Mouse (Mus musculus) liver, embryonic 14.5 days (tissue): ENCODE data around the gene Grip2. TPM values are rescaled to one million over a fixed set of nuclear protein-coding genes. Genes with fewer than 3 reads are reported as not detected.

Experiments used
- ATAC-seq: fragments of 200-750 bp; cut with Nextera tagmentation; 2 replicates; pipeline ENCODE4 v1.8.0; 2017; ENCODE audit warnings: moderate number of reproducible peaks, mild to moderate bottlenecking, moderate library complexity; ENCODE audit not compliant: insufficient read depth
- DNase-seq, 3 experiments: peaks; one replicate each; pipeline ENCODE4 v3.0.0-alpha.2; 2012 to 2013; ENCODE audit warnings: low read depth in 3 of 3, low spot score in 3 of 3
- H3K27ac ChIP-seq: fragments of 300-500 bp; sonication (generic); 2 replicates; pipeline ENCODE4 v1.5.1; 2014; ENCODE audit warnings: moderate library complexity, mild to moderate bottlenecking, control low read depth, inconsistent platforms
- H3K27me3 ChIP-seq: fragments of 300-500 bp; sonication (generic); 2 replicates; pipeline ENCODE4 v1.6.1; 2014; ENCODE audit warnings: mild to moderate bottlenecking, low read length, moderate library complexity; ENCODE audit not compliant: control insufficient read depth, insufficient read depth
- H3K36me3 ChIP-seq: fragments of 300-500 bp; sonication (generic); replicated peaks from 2 replicates; pipeline ENCODE4 v1.6.1; 2014; ENCODE audit warnings: low read depth; ENCODE audit not compliant: control insufficient read depth, insufficient read depth
- H3K4me1 ChIP-seq, 2 experiments: fragments of 200-500 bp in 1 of 2; fragments of 300-500 bp in 1 of 2; sonication (generic) in 1 of 2; replicated peaks; 2 replicates each; pipeline ENCODE4 v1.6.1; 2012 to 2014; ENCODE audit warnings: antibody characterized with exemption in 1 of 2, inconsistent platforms in 1 of 2, low read length in 1 of 2; ENCODE audit not compliant: control insufficient read depth in 2 of 2, insufficient read depth in 2 of 2
- H3K4me2 ChIP-seq: fragments of 300-500 bp; sonication (generic); 2 replicates; pipeline ENCODE4 v1.6.1; 2014; ENCODE audit warnings: low read depth, mild to moderate bottlenecking, control low read depth, moderate library complexity
- H3K4me3 ChIP-seq, 2 experiments: fragments of 200-500 bp in 1 of 2; fragments of 300-500 bp in 1 of 2; sonication (generic) in 1 of 2; 2 replicates each; pipeline ENCODE4 v1.5.1; 2012 to 2014; ENCODE audit warnings: low read depth in 2 of 2, low read length in 2 of 2, mild to moderate bottlenecking in 2 of 2, control low read depth in 1 of 2, inconsistent platforms in 1 of 2, moderate library complexity in 1 of 2; ENCODE audit not compliant: insufficient read depth in 1 of 2
- H3K9ac ChIP-seq: fragments of 300-500 bp; sonication (generic); replicated peaks from 2 replicates; pipeline ENCODE4 v1.6.1; 2014; ENCODE audit warnings: mild to moderate bottlenecking, control low read depth, moderate library complexity
- H3K9me3 ChIP-seq: fragments of 300-500 bp; sonication (generic); 2 replicates; pipeline ENCODE4 v1.6.1; 2016; ENCODE audit warnings: low read length, mixed read lengths; ENCODE audit not compliant: control insufficient read depth
- CTCF ChIP-seq: IDR thresholded peaks from 2 replicates; pipeline ENCODE4 v1.5.1; 2016; ENCODE audit warnings: antibody characterized with exemption, low read depth, control low read depth
- EP300 ChIP-seq: IDR thresholded peaks from 2 replicates; pipeline ENCODE4 v1.6.1; 2016; ENCODE audit warnings: antibody characterized with exemption, low read depth
- WGBS: fragments of 180-500 bp; shearing (Covaris S2); extraction: QIAGEN DNeasy Blood & Tissue Kit; methylation state at CpG from one replicate; pipeline ENCODE4 v1.1.7; 2014; ENCODE audit not compliant: insufficient replicate concordance; 5-methylcytosine and 5-hydroxymethylcytosine counted together
- polyA plus RNA-seq, 2 experiments: library from polyadenylated mRNA; depleted of rRNA in 1 of 2; stranded (reverse) in 1 of 2; unstranded in 1 of 2; fragments of >200 nt; fragmentation: Nextera tagmentation in 1 of 2; extraction: Ambion mirVana in 1 of 2; gene quantifications; 2 replicates each; pipeline versions ENCODE4 v1.2.1 to v1.2.3; 2012 to 2014

Grip2 gene
- 0.01 and 0.03 TPM in 2 replicates for polyA plus RNA-seq (2012; rRNA removed)
- not detected in 2 replicates for polyA plus RNA-seq (2014; fragmentation: Nextera tagmentation; extraction: Ambion mirVana)

- ATAC-seq: no peak
- no peaks in the 10 kb centered on the region for H3K27me3 ChIP-seq
- no peak within 1 kb of the TSS for H3K9ac ChIP-seq
- TF ChIP-seq EP300: no peak
- no peak for TF ChIP-seq CTCF
- no peaks in the 10 kb centered on the region for H3K4me1 ChIP-seq
- WGBS: 46% methylated on average over 9 of the region's 11 CpGs
- H3K9me3 ChIP-seq: no peaks in the 10 kb centered on the region
- H3K4me2 ChIP-seq: no peak within 1 kb of the TSS
- no peak within 1 kb of the TSS for H3K4me3 ChIP-seq
- no peak within 1 kb of the TSS for H3K27ac ChIP-seq
- H3K36me3 ChIP-seq: no peaks in the 10 kb centered on the region
- DNase-seq: no peak
Measured at GRCm38 (mm10) chr6:91827016-91827570, at the start of gene Grip2. Gene Grip2, minus strand, starts transcription at chr6:91827250.

- WGBS: 25% methylated on average over 2 of the region's 2 CpGs
- DNase-seq: no peak
Measured at GRCm38 (mm10) chr6:91872781-91873180, 45.7 kb upstream of the Grip2 start.

GRCm38 (mm10) chr6:91868091-91868490 lies 41.0 kb upstream of the Grip2 start:
- H3K9ac ChIP-seq: no peak overlapping the region
- WGBS: 70% methylated on average over 5 of the region's 5 CpGs
- ATAC-seq: no peak
- H3K4me3 ChIP-seq: no peak overlapping the region
- H3K9me3 ChIP-seq: no peaks in the 10 kb centered on the region
- DNase-seq: no peak
- no peak for TF ChIP-seq CTCF
- TF ChIP-seq EP300: no peak
- no peak overlapping the region for H3K4me2 ChIP-seq
- no peaks in the 10 kb centered on the region; the same call in 1 of the 2 replicates for H3K27me3 ChIP-seq
- no peaks in the 10 kb centered on the region for H3K36me3 ChIP-seq
- H3K4me1 ChIP-seq: no peaks in the 10 kb centered on the region
- no peak overlapping the region for H3K27ac ChIP-seq

More at GRCm38 (mm10) chr6:91872781-91873180, 45.7 kb upstream of the Grip2 start:
- no peak for ATAC-seq
- peaks cover 0 to 3% of the 10 kb centered on the region in 2 experiments; a peak in 1 of 4 replicates for H3K4me1 ChIP-seq
- H3K36me3 ChIP-seq: no peaks in the 10 kb centered on the region
- no peaks in the 10 kb centered on the region; the same call in 1 of the 2 replicates for H3K27me3 ChIP-seq
- no peaks in the 10 kb centered on the region for H3K9me3 ChIP-seq
- TF ChIP-seq EP300: no peak
- no peak for TF ChIP-seq CTCF
- no peak overlapping the region for H3K4me3 ChIP-seq
- H3K27ac ChIP-seq: no peak overlapping the region
- H3K9ac ChIP-seq: no peak overlapping the region
- H3K4me2 ChIP-seq: no peak overlapping the region

- H3K4me1 ChIP-seq: no peaks in the 10 kb centered on the region
- H3K27me3 ChIP-seq: no peaks in the 10 kb centered on the region
- no peaks in the 10 kb centered on the region for H3K9me3 ChIP-seq
- no peaks in the 10 kb centered on the region for H3K36me3 ChIP-seq
- H3K4me2 ChIP-seq: no peak overlapping the region
- no peak overlapping the region for H3K27ac ChIP-seq
- no peak for DNase-seq
- no peak overlapping the region for H3K4me3 ChIP-seq
- H3K9ac ChIP-seq: no peak overlapping the region
- TF ChIP-seq CTCF (no peak), EP300 (no peak)
- 69% methylated on average over 11 of the region's 11 CpGs for WGBS
- ATAC-seq: no peak
Measured at GRCm38 (mm10) chr6:91865601-91866000, 38.6 kb upstream of the Grip2 start.

DNA sequence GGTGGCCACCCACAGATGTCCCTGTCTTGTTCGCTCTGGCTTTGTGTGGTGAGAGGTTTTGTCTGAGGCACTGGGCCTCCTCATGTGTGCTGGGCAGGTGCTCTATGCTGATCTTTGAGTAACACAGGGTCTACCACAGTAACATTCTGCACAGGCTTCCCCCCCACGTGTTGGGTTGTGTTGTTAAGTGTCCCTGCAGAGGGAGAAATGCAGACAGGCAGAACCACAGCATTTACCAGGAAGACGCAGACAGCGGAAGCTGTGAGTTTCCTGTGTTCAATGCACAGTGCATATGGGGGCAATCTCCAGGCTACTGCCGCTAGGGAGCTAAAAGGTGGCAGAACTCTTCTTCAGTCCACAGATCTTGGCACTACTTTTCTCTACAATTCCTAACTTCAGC lies 37.5 kb upstream of the Grip2 start:
- TF ChIP-seq CTCF: no peak
- no peak for TF ChIP-seq EP300
- Histone ChIP-seq H3K27me3 (no peaks in the 10 kb centered on the region), H3K4me3 (no peak overlapping the region), H3K4me1 (no peaks in the 10 kb centered on the region), H3K36me3 (no peaks in the 10 kb centered on the region), H3K27ac (no peak overlapping the region), H3K9ac (no peak overlapping the region), H3K4me2 (no peak overlapping the region), H3K9me3 (no peaks in the 10 kb centered on the region)
- WGBS: 37% methylated on average over 5 of the region's 5 CpGs
- no peak for DNase-seq
- no peak for ATAC-seq
